Mouse (Mus musculus) liver, adult 2 months (tissue): Measurements from ENCODE around the gene Prkar2a.

ENCODE experiments used
- CTCF ChIP-seq: fragments of 200-500 bp; IDR thresholded peaks from 2 replicates; pipeline ENCODE4 v1.5.1; 2011; ENCODE audit warnings: low read depth, low read length, control low read depth
- POLR2A ChIP-seq: fragments of 200-500 bp; IDR thresholded peaks from 2 replicates; pipeline ENCODE4 v1.6.1; 2011; ENCODE audit warnings: low read length, control low read depth; ENCODE audit not compliant: insufficient read depth; ENCODE audit errors: extremely low read depth

DNA sequence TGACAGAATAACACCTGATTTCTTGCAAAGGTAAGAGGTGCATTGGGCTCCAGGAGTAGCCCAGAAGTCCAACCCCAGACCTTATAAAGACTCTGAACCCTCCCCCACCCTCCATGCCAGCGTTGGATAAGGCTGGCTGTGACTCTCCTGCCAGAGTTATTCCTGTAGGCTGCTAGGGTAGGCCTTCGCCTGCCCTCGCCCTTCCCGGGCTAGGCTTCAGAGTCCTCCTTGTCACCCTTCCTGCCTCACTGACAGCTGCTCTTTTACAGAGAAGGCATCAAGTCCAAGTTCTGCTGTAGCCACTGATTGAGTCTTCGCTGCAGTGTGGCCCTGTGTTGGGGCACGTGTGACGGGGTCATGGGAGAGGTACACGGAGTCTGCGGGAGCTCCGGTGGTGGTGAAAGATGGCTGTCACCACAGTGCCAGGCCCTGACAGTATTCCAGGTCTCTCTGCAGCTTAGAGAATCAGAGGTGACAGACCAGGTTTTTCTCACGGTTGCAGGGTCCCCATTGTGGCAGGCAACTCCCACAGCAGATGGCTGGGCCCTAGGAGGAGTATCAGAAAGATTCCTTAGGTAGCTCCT is 59.6 kb downstream of the Prkar2a start:
- TF ChIP-seq CTCF, result no peak
- TF ChIP-seq POLR2A, result no peak
